8 mouse cellular contexts compared by ENCODE assay signal in the genomic region with DNA sequence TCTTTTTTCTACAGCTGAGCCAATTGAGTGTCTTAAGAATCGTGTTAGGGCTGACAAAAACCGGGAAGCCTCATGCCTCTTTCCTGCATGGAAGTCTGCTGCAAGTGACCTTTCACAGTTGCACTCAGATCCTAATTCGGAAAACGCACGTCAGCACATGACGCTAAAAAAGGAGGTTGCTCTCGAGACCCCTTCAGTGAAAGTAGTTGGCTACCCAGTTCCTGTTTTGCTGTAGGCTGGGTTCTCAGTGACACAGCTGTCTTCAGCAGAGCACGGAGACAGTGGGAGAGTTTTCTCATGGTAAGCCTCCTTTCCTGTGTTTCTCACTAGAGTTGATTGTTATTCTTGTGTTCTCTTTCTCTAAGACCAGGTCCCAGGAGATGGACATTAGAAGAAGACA. TPM values are rescaled to one million over a fixed set of nuclear protein-coding genes. Genes with fewer than 3 reads are reported as not detected.
DNase-seq lines count a peak whose midpoint lies in the region; ATAC-seq and TF ChIP-seq lines count a peak whose summit lies in the region.

No protein-coding gene starts in this region.

- peaks cover 21% of the 10 kb centered on the region for H3K4me1 ChIP-seq in kidney, adult 2 months (ENCODE audit: control insufficient read depth, insufficient read depth, low read length)
- no peaks in the 10 kb centered on the region for H3K4me1 ChIP-seq in forebrain, embryonic 10.5 days

- no peak for TF ChIP-seq CTCF in kidney, adult 2 months (conservative IDR thresholded peaks at IDR 0.05; ENCODE audit: insufficient read depth, insufficient read length, low read depth, low read length)

- peak overlapping the region; percentile 81; the same call in 1 of the 2 replicates for H3K27ac ChIP-seq in kidney, adult 2 months (ENCODE audit: insufficient read depth, low read depth, low read length)
- no peak overlapping the region for H3K27ac ChIP-seq in forebrain, embryonic 10.5 days

- no peak for DNase-seq in kidney, adult 2 months
- DNase-seq in kidney, adult 11 months: no peak
- peak; percentile 28 for DNase-seq in lung, postnatal 10 days
- peak; percentile 84 for DNase-seq in splenic B cell, adult 2 months (ENCODE audit: low read depth, low spot score)
- DNase-seq in testis, postnatal 14 days (ENCODE audit: low spot score): no peak
- DNase-seq in right cerebral cortex, postnatal 4 days: no peak
- DNase-seq in forebrain, embryonic 10.5 days (ENCODE audit: extremely low spot score, low spot score): no peak

- no peaks in the 10 kb centered on the region for H3K36me3 ChIP-seq in kidney, adult 2 months (ENCODE audit: control insufficient read depth, insufficient read depth, low read length)
- H3K36me3 ChIP-seq in splenic B cell, adult 2 months (ENCODE audit: control insufficient read depth, insufficient read depth, low read length, poor library complexity, severe bottlenecking): no peaks in the 10 kb centered on the region
- no peaks in the 10 kb centered on the region for H3K36me3 ChIP-seq in forebrain, embryonic 10.5 days (replicated peaks)

- no peak overlapping the region for H3K4me3 ChIP-seq in kidney, adult 2 months (ENCODE audit: insufficient read depth, low read depth, low read length)
- no peak overlapping the region for H3K4me3 ChIP-seq in forebrain, embryonic 10.5 days

- peak; percentile 73 for ATAC-seq in common myeloid progenitor, adult 5-6 weeks (replicated peaks; ENCODE audit: low read depth, poor library complexity, severe bottlenecking)

- TF ChIP-seq POLR2A in kidney, adult 2 months (IDR thresholded peaks at IDR 0.05; ENCODE audit: low read depth, low read length): no peak

- WGBS in kidney, adult 2 months: 54% methylated on average over 8 of the region's 8 CpGs
- 75% methylated on average over 8 of the region's 8 CpGs for WGBS in forebrain, embryonic 10.5 days

- H3K9me3 ChIP-seq in forebrain, embryonic 10.5 days: no peaks in the 10 kb centered on the region

- H3K27me3 ChIP-seq in kidney, adult 2 months (replicated peaks; ENCODE audit: control insufficient read depth, insufficient read depth, low read length): no peaks in the 10 kb centered on the region
- H3K27me3 ChIP-seq in splenic B cell, adult 2 months (ENCODE audit: control insufficient read depth, insufficient read depth, low read length, poor library complexity, severe bottlenecking): no peaks in the 10 kb centered on the region
- H3K27me3 ChIP-seq in forebrain, embryonic 10.5 days (ENCODE audit: poor library complexity, severe bottlenecking): no peaks in the 10 kb centered on the region

RNA-seq across cellular contexts. Expression of a gene that starts 9.7 kb away (rescaled TPM):
- 5.3 and 6.1 TPM in 2 replicates for polyA plus RNA-seq in kidney, adult 2 months (2012; rRNA removed)
- total RNA-seq in common myeloid progenitor, adult 5-6 weeks (2017): 29.5 and 61.5 TPM in 2 replicates
- 24.7 and 31.7 TPM in 2 replicates for polyA plus RNA-seq in forebrain, embryonic 10.5 days (2016; fragmentation: Nextera tagmentation; extraction: Ambion mirVana)

Comparison
In these comparisons a context has a peak if more than half of its experiments do, and no peak if none do; other contexts are left out.
1. DNase-seq: peak in lung, postnatal 10 days (single experiment) and splenic B cell, adult 2 months (single experiment); none in kidney, adult 2 months (single experiment), kidney, adult 11 months (single experiment), testis, postnatal 14 days (single experiment), right cerebral cortex, postnatal 4 days (single experiment) and forebrain, embryonic 10.5 days (single experiment).